Mouse (Mus musculus): ENCODE results near the gene B3gnt6. TPM values are rescaled to one million over a fixed set of nuclear protein-coding genes. Genes with fewer than 3 reads are reported as not detected.

The B3gnt6 gene
- polyA plus RNA-seq, 1 experiment from 2014 or later, result 0.17 TPM

DNA sequence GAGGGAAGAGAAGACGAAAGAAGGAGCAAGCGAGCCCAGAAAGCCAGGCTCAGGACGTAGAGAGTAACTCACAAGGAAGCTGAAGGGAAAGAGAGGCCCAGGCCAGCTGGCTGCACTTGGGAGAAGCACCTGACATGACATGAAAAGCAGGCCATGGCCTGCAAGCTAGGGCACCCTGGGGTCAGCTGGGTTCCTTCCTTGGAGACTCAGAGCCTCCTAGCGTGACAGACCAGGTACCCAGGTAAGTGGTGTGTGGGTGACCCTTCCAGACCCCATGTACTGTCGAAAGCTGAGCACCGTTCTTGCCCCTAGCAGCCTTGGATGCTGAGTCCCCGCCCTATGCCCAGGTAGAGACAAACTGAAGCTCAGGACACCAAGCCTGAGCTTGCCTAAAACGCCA lies 26.6 kb downstream of the B3gnt6 start:
- no peaks in the 10 kb centered on the region for H3K9me3 ChIP-seq (replicated peaks; ENCODE audit: control insufficient read depth, low read length)
- peaks cover 9% of the 10 kb centered on the region; the same call in 1 of the 2 replicates for H3K4me1 ChIP-seq (ENCODE audit: control insufficient read depth, insufficient read depth, low read length)
- H3K27me3 ChIP-seq (ENCODE audit: control insufficient read depth, insufficient read depth, low read length), result no peaks in the 10 kb centered on the region
- H3K36me3 ChIP-seq (ENCODE audit: control insufficient read depth, insufficient read depth), result no peaks in the 10 kb centered on the region
- no peak overlapping the region for H3K9ac ChIP-seq (ENCODE audit: low read length)
- no peak overlapping the region for H3K27ac ChIP-seq (ENCODE audit: low read length)
- no peak overlapping the region for H3K4me2 ChIP-seq (ENCODE audit: low read depth, low read length)
- no peak for ATAC-seq (replicated peaks; ENCODE audit: extremely low read depth, insufficient read depth, low FRiP score)
- no peak overlapping the region for H3K4me3 ChIP-seq (ENCODE audit: low read length)
- WGBS, result 82% methylated on average over 8 of the region's 8 CpGs

DNA sequence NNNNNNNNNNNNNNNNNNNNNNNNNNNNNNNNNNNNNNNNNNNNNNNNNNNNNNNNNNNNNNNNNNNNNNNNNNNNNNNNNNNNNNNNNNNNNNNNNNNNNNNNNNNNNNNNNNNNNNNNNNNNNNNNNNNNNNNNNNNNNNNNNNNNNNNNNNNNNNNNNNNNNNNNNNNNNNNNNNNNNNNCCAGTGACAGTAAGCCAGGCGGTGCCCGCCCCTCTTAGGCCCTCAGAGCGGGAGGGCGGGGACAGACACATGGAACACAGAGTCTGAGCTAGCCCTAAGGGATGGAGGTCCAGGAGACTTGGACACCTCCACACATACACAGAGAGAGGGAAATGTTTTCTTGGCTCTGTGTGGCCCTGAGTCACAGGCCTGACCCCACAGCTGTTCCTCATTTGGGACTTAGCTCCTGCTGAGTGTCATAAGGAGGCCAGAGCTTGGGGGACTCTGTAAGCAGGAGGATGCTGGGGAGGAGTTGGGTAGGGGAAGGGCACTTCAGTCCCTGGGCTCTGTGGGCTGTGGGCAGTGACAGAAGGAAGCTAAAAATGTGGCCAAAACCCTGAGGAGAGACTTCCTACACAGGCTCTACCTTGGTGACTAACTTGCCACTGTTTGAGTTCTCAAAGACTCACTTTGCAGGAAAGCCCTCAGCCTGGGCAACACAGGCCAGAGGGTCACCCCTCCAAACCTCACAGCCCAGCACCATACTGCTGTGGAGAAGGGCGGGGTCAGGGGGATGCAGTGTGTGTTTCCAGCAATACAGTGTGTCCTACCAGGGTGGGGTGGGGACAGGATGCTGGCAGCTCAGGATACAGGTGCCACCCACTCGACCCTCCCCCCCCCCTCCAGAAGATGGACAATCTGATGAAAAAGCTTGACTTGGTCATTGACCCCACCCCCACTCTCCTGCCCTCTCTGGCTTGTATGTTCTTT lies 27.9 kb downstream of the B3gnt6 start:
- Histone ChIP-seq H3K4me1 (ENCODE audit: control insufficient read depth, insufficient read depth, low read length) (peaks cover 5% of the 10 kb centered on the region; the same call in 1 of the 2 replicates), H3K36me3 (ENCODE audit: control insufficient read depth, insufficient read depth) (no peaks in the 10 kb centered on the region), H3K27ac (ENCODE audit: low read length) (no peak overlapping the region), H3K4me3 (ENCODE audit: low read length) (no peak overlapping the region), H3K27me3 (ENCODE audit: control insufficient read depth, insufficient read depth, low read length) (no peaks in the 10 kb centered on the region), H3K9me3 (replicated peaks; ENCODE audit: control insufficient read depth, low read length) (no peaks in the 10 kb centered on the region), H3K4me2 (ENCODE audit: low read depth, low read length) (no peak overlapping the region), H3K9ac (ENCODE audit: low read length) (no peak overlapping the region)
- peak; percentile 65 for ATAC-seq (replicated peaks; ENCODE audit: extremely low read depth, insufficient read depth, low FRiP score)
- WGBS, result 64% methylated on average over 6 of the region's 6 CpGs

DNA sequence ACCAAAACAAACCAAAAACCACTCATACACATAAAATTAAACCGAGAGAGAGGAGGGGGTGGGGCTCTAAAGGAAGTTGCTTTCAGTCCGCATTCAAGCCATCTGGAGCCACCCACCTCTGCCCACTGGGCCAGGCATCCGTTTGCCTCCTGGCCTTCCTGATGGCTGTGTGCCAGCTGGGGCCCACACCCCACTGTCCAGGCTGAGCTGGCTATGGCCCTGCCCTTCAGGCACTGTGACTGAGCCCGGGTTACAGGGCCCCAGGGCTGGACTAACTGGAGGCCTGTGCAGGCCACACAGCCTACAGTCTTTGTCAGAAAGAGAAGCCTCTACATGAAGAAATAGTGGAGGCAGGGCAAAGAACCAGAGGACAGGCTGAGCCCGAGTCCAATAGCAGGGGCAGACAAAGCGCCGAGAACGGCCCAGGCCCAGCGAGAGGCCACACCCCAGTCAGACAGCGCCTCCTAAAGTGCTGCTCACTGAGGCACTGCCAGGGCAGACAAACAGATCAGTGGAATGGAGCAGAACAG lies 34.2 kb downstream of the B3gnt6 start:
- no peaks in the 10 kb centered on the region for H3K27me3 ChIP-seq (ENCODE audit: control insufficient read depth, insufficient read depth, low read length)
- ATAC-seq (replicated peaks; ENCODE audit: extremely low read depth, insufficient read depth, low FRiP score), result peak; percentile 37; the same call in 1 of the 2 replicates
- no peak overlapping the region for H3K4me3 ChIP-seq (ENCODE audit: low read length)
- H3K9ac ChIP-seq (ENCODE audit: low read length), result peak overlapping the region; percentile 49
- 54% methylated on average over 10 of the region's 10 CpGs for WGBS
- no peaks in the 10 kb centered on the region for H3K9me3 ChIP-seq (replicated peaks; ENCODE audit: control insufficient read depth, low read length)
- no peaks in the 10 kb centered on the region for H3K36me3 ChIP-seq (ENCODE audit: control insufficient read depth, insufficient read depth)
- H3K4me1 ChIP-seq (ENCODE audit: control insufficient read depth, insufficient read depth, low read length), result peaks cover 18% of the 10 kb centered on the region
- no peak overlapping the region; the same call in 1 of the 2 replicates for H3K4me2 ChIP-seq (ENCODE audit: low read depth, low read length)
- peak overlapping the region; percentile 67 for H3K27ac ChIP-seq (ENCODE audit: low read length)

GRCm38 (mm10) chr7:98164382-98164998 lies 34.8 kb downstream of the B3gnt6 start:
- Histone ChIP-seq H3K27ac (ENCODE audit: low read length) (0 out of 2 replicates have a peak overlapping the region, but pooled peaks have one; percentile 56), H3K36me3 (ENCODE audit: control insufficient read depth, insufficient read depth) (no peaks in the 10 kb centered on the region), H3K9me3 (replicated peaks; ENCODE audit: control insufficient read depth, low read length) (no peaks in the 10 kb centered on the region), H3K4me1 (ENCODE audit: control insufficient read depth, insufficient read depth, low read length) (peaks cover 20% of the 10 kb centered on the region), H3K9ac (ENCODE audit: low read length) (no peak overlapping the region), H3K4me2 (ENCODE audit: low read depth, low read length) (no peak overlapping the region), H3K4me3 (ENCODE audit: low read length) (no peak overlapping the region), H3K27me3 (ENCODE audit: control insufficient read depth, insufficient read depth, low read length) (no peaks in the 10 kb centered on the region)
- ATAC-seq (replicated peaks; ENCODE audit: extremely low read depth, insufficient read depth, low FRiP score), result no peak
- WGBS, result 77% methylated on average over 9 of the region's 9 CpGs

DNA sequence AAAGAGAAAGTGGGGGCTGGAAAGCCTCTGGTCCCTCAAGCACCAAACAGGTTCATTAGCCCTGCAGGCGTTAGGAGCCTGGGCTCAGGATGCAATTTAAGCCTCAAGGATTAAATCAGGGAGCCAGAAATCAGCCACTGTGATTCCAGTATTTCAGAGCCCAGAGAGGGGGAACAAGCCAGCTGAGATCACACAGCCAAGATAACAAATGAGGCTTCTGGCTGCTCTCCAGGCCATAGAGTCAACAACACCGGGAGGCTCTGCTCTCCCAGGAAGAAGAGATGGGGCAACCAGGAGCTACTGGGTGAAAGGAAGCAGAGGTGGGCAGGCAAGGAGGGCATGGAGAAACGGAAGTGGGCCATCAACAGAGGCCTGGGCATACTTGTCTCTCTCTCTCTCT lies 35.6 kb downstream of the B3gnt6 start:
- Histone ChIP-seq H3K27ac (ENCODE audit: low read length) (no peak overlapping the region), H3K4me3 (ENCODE audit: low read length) (no peak overlapping the region), H3K4me2 (ENCODE audit: low read depth, low read length) (no peak overlapping the region), H3K4me1 (ENCODE audit: control insufficient read depth, insufficient read depth, low read length) (peaks cover 20% of the 10 kb centered on the region), H3K9ac (ENCODE audit: low read length) (no peak overlapping the region), H3K9me3 (replicated peaks; ENCODE audit: control insufficient read depth, low read length) (no peaks in the 10 kb centered on the region), H3K27me3 (ENCODE audit: control insufficient read depth, insufficient read depth, low read length) (no peaks in the 10 kb centered on the region), H3K36me3 (ENCODE audit: control insufficient read depth, insufficient read depth) (no peaks in the 10 kb centered on the region)
- 48% methylated on average over 3 of the region's 3 CpGs for WGBS
- no peak for ATAC-seq (replicated peaks; ENCODE audit: extremely low read depth, insufficient read depth, low FRiP score)

GRCm38 (mm10) chr7:98162239-98162638 lies 37.0 kb downstream of the B3gnt6 start:
- no peak overlapping the region for H3K4me3 ChIP-seq (ENCODE audit: low read length)
- no peak overlapping the region for H3K9ac ChIP-seq (ENCODE audit: low read length)
- H3K36me3 ChIP-seq (ENCODE audit: control insufficient read depth, insufficient read depth), result no peaks in the 10 kb centered on the region
- H3K4me1 ChIP-seq (ENCODE audit: control insufficient read depth, insufficient read depth, low read length), result peaks cover 20% of the 10 kb centered on the region
- no peak overlapping the region for H3K27ac ChIP-seq (ENCODE audit: low read length)
- no peak for ATAC-seq (replicated peaks; ENCODE audit: extremely low read depth, insufficient read depth, low FRiP score)
- WGBS, result 63% methylated on average over 6 of the region's 6 CpGs
- no peaks in the 10 kb centered on the region for H3K9me3 ChIP-seq (replicated peaks; ENCODE audit: control insufficient read depth, low read length)
- H3K27me3 ChIP-seq (ENCODE audit: control insufficient read depth, insufficient read depth, low read length), result no peaks in the 10 kb centered on the region
- no peak overlapping the region for H3K4me2 ChIP-seq (ENCODE audit: low read depth, low read length)

DNA sequence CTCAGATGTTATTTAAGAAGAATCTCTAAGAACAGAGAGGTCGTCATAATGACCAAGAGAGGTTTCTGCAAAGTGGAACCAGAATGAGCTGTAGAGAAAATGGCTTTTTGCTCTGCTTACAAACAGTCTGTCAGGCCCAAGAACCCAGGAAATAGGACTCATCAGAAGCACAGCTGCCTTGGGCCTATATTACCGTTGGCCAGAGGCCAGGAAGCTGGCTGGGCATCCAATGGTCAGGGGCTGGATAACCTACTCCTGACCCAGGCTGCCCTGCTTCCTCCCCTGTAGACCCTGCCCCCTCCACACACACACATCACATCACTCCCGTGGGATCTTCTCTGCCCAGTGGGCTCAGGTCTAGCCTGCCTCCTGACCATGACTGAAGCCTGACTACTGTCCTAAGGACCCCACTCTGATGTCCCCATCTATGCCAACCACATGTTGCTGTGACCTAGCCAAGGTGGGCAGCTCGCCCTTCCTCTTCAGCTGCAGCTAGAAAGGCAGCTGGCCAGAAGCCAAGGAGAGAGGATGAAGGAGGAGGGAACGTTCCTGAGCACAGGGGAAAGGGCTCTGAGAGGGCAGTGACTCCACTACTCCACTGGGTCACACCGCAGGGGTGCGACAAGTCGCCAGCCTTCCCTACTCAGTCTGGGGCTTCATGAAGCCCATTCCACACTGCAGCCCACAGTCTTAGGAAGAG lies 39.1 kb downstream of the B3gnt6 start:
- ATAC-seq (replicated peaks; ENCODE audit: extremely low read depth, insufficient read depth, low FRiP score), result no peak
- no peak overlapping the region for H3K4me2 ChIP-seq (ENCODE audit: low read depth, low read length)
- peaks cover 27% of the 10 kb centered on the region for H3K4me1 ChIP-seq (ENCODE audit: control insufficient read depth, insufficient read depth, low read length)
- no peaks in the 10 kb centered on the region for H3K9me3 ChIP-seq (replicated peaks; ENCODE audit: control insufficient read depth, low read length)
- H3K27me3 ChIP-seq (ENCODE audit: control insufficient read depth, insufficient read depth, low read length), result no peaks in the 10 kb centered on the region
- peak overlapping the region; percentile 41 for H3K27ac ChIP-seq (ENCODE audit: low read length)
- no peaks in the 10 kb centered on the region for H3K36me3 ChIP-seq (ENCODE audit: control insufficient read depth, insufficient read depth)
- 0 out of 2 replicates have a peak overlapping the region, but pooled peaks have one; percentile 24 for H3K9ac ChIP-seq (ENCODE audit: low read length)
- WGBS, result 32% methylated on average over 8 of the region's 8 CpGs
- no peak overlapping the region for H3K4me3 ChIP-seq (ENCODE audit: low read length)

DNA sequence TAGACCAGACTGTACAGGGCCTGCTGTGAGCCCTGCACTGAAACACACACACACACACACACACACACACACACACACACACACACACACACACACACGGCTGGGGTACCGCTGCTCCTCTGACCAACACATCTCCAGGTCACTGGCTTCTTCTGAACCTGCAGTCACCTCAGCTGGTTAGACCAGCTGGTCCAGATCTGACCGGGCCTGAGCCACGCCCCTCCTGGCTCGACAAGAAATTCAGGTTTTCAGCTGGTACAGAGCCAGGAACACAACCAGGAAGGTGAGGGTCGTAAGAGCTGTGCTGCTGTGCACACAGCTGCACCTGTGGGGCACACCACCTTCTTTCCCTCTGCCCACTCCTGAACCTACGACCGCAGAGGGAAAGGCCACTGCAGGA lies 40.8 kb downstream of the B3gnt6 start:
- 52% methylated on average over 8 of the region's 8 CpGs for WGBS
- Histone ChIP-seq H3K36me3 (ENCODE audit: control insufficient read depth, insufficient read depth) (no peaks in the 10 kb centered on the region), H3K27me3 (ENCODE audit: control insufficient read depth, insufficient read depth, low read length) (no peaks in the 10 kb centered on the region), H3K9ac (ENCODE audit: low read length) (no peak overlapping the region), H3K9me3 (replicated peaks; ENCODE audit: control insufficient read depth, low read length) (no peaks in the 10 kb centered on the region), H3K4me1 (ENCODE audit: control insufficient read depth, insufficient read depth, low read length) (peaks cover 21% of the 10 kb centered on the region), H3K4me2 (ENCODE audit: low read depth, low read length) (no peak overlapping the region), H3K27ac (ENCODE audit: low read length) (no peak overlapping the region), H3K4me3 (ENCODE audit: low read length) (no peak overlapping the region)
- no peak for ATAC-seq (replicated peaks; ENCODE audit: extremely low read depth, insufficient read depth, low FRiP score)

Measured in heart, embryonic 16.5 days (tissue).